Mouse (Mus musculus) retina, adult 2 months (tissue): ENCODE results near the gene Nrxn2.

ENCODE experiments used
- DNase-seq: peaks from one replicate; pipeline ENCODE4 v3.0.0-alpha.2; 2012; ENCODE audit warnings: low read depth, low spot score

The Nrxn2 gene

DNA sequence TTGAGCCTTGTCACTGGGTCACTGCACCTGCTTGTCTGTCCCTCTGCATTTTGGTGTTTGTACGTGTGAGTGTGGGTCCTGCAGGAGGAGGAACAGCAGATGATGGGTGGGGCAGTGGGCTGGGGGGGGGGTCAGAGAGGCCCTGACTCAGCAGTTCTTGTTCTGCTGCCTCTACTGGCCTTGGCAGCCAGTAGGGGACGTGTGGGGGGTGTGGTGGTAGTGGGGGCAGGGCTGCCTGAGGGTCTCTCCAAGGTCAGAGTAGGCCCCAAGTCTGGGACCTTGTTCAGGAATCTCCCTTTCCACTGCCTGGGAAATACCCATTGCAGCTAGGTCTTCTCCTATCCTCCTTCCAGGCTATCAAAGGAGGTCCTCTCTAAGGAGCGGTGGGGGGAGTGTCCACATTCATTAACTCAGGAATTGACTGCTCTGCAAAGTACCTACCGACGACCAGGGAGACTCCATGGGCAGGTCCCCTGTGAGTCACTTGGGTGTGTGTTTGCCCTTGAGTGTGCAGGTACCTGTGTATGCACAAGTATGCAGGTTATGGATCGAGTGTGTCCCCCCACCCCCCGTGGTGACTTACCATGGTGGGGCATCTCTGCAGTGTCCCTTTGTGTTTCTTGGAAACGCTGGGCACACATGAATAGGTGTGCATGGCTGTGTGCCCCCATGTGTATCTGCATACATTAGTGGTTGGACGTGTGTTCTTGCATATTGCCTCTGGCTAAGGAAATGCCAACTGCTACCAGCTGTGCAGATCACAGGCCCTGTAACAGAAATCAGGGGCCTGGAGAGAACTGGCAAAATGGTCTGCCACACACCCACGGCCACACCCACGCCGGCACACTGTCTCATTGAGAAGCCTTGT is 1.4 kb upstream of the Nrxn2 start:
- no peak for DNase-seq

DNA sequence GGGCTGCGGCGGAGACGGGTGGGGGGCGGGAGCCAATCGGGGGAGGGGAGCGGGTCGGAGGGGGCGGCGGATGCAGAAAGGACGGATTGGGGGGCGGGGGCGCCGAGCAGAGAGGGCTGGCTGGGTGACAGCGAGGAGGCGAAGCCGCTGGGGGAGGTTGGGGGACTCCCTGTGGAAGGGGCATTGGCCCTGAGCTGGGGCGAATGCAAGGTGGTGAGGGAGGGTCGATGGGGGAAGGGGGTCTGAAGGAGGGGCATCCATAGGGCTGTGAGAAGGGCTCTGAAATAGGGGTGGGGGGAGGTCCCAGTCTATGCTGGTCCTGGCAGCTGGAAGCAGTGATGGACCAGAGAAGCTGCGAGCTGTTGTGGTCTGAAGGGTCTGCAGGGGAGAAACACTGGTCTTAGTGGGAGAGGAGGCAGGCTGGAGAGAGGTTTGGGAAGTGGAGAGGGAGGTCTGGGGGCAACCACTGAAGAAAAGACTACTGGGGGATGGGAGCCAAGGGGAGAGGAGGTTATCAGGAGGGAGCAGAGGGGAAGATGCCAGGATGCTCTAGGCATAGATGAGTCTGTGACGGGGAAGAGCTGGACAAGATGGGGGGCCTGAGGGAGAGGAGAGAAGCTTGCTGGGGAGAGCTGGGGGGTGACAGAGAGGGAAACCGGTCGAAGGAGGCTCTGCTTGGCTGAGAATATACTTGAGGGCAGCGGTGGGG is 607 bp downstream of the Nrxn2 start:
- DNase-seq = no peak

DNA sequence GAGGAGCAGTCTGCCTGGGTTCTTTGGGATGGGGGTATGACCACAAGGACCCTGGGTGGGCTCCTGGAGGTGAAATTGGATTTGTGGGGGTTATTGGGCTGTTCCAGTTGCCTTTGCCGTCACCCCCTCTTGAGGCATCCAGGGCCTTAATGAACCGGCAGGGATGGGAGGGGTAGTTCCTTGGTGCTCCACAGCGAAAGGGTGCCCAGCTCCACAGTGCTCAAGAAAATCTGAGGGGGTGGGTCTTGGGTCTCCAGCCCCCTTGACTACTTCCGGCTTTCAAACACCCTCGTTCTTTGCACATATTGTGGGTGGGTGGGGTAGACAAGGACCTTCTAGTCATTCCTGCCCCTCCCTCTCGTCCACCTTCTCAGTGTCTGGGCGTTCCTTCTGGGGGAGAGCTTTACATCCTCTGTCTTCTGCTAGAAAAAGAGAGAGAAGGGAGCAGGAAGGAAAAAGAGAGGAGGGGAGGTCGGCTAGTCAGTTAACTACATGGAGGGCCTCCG is 1.3 kb downstream of the Nrxn2 start:
- DNase-seq = no peak

DNA sequence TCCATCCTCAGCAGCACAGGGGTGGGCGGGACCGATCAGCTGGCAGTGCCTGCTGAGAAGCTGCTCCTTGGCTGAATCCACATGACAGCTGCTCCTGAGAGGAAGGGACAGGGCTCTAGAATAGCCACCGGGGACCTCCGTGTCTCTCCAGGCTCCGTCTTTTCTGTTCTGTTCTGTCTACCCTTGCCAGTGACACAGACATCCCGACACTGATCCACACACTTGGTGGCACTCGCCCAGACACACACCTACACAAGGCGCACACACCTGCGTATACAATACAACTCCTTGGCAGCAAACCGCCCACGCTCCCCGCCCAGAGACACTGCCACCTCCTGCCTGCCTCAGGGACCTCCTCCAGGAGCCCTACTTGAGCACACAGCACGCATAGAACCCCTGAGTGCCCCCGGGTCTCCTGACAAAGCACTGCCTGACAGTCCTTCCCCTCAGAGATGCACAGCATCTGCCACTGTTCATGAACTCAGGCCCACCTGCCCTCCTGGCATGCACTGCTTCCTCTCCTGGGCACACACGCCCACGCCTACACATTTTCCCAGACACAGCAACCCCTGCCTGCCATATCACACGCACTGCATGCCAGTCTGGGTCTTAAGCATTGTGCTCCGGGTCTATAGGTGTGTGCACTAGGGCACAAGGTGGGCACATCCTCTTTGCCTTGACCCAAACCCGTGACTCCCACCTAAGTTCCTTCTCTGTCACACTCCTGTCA is 2.1 kb downstream of the Nrxn2 start:
- DNase-seq = no peak

DNA sequence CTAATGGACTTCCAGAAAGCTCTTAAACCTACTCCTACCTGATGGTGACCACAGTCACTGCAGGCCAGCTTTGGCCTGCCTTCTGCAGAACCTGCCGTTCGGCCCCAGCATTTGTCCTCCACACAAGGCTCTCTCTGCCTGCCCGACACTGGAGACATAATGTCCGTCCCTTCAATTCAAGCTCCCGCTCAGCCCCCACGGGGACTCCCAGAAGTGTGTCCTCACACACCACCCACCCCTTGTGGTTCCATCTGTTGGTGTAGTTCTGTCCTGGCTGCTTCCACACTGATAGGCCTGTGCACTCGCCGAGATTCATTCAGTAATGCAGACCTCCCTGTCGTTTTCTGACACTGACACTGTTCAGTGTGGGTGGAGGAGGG is 2.7 kb downstream of the Nrxn2 start:
- no peak for DNase-seq

DNA sequence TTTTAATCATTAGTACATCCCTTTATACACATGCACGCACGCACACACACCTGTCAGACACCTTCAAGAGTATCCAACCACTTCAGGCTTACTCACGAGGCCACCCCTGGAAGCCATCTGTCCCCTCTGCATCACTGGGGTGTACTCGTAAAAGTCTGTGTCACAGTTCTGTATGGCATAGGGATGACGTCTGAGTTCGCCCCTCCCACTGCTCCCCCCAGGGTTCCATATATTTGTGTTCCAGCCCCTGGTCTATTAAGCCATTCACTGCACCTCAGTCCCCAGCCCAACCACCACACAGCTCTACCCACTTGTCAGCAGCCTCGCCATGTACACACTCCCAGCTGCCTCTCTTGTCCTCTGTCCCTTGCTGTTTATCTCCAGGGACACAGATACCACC is 3.5 kb downstream of the Nrxn2 start:
- no peak for DNase-seq

DNA sequence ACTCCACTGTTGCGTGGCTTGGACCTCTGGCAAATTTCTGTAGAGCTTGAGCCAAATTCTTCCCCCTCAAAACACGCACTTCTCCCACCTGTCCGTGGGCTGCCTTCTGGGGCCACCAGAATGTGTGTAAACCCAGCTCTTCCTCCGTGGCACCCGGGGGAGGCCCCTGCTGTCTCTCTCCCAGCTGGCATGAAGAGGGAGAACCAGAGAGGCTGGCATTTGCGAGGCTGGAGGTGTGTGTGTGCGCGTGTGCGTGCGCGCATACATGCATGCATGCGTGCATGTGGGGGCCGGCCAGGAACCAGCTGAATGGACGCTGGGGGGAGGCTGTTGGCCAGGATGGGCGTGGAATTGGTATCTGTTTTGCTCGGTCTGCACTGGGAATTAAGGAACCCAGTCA is 4.7 kb downstream of the Nrxn2 start:
- DNase-seq = no peak

DNA sequence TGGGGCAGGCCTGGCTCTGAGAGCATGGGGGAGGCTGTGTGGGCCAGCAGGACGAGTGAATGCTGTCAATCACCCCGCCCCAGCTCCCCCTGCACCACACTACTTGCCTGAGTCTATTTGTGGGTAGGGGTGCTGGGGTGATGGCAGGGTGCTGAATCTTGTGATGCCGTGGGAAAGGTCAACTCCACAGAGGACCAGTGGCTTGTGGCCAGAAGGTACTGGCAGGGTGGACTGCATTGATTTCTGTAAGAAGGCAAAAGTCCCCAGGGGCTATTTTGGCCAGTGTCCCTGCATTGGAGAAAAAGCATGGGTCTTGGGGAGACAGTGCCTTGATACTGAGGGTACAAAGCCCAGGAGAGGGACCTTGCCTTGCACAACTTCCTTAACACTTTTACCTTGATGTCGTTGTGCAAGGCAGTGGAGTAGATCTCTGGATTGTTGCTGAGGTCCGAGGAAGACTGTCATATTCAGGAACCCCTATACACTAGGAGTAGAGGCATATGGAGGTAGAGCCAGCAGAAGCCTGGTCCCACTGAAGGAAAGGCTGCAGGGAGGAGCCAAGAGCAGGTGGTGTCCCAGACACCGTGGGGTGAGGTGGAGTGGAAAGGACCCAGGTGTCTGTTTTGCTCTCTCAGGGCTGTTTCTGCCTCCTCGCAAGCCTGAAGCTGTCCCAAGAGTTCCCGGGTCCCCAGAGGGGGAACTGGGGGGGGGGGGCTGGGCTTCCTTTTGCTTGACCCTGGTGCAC is 5.8 kb downstream of the Nrxn2 start:
- DNase-seq = no peak

DNA sequence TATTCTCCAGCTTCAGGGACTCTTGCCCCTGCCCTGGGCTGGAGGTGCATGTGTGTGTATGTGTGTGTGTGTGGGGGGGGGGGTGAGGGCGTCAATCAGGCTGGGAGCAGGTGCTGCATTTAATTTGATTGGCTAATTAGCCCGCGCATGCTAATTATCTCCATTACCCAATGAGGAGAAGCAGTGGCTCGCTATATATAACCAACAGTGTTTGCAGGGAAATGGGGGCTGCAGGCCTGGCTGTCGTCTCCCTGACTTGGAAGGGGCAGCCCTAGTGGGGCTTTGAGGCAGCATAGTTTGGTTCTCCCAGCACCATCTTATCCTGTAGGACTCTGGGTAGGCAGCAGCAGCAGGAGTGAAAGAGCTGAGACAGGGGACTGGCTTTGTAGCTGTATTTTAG is 7.1 kb downstream of the Nrxn2 start:
- DNase-seq = no peak

DNA sequence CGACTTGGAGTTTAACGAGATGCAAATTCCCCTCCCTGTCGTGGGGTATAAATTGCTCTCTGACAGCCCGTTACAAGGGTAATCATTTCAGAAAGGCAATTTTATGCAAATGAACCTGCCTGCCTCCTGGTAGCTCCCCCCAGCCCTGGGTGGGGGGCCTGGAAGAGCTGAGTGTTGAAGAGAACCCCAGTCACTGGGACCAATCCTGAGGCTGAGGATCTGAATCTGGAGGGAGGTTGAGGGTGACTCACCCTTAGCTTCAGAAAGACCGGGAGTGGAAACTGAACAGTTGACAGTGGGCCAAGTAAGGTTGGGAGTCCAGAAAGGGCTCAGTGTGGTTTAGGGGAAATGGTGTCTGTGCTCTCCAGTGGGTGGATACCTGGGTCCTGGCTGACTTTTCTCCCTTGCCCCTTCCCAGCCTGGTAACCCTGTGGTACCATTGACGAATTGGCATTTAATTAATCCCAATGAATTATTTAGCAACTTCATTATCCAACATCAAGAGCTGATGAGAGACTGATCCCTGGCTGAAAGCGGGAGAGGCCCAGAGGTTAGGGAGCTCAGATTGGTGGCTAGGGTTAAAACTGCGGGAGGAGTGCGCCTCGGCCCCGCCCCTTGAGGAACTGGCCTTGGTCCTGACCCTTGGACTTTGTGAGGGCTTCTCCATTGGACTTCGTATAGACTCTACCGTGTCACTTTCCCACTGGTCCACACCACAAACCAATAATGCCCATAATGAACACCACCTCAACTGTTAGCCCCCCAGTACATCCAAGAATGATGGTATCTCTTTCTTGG is 8.4 kb downstream of the Nrxn2 start:
- DNase-seq = no peak

DNA sequence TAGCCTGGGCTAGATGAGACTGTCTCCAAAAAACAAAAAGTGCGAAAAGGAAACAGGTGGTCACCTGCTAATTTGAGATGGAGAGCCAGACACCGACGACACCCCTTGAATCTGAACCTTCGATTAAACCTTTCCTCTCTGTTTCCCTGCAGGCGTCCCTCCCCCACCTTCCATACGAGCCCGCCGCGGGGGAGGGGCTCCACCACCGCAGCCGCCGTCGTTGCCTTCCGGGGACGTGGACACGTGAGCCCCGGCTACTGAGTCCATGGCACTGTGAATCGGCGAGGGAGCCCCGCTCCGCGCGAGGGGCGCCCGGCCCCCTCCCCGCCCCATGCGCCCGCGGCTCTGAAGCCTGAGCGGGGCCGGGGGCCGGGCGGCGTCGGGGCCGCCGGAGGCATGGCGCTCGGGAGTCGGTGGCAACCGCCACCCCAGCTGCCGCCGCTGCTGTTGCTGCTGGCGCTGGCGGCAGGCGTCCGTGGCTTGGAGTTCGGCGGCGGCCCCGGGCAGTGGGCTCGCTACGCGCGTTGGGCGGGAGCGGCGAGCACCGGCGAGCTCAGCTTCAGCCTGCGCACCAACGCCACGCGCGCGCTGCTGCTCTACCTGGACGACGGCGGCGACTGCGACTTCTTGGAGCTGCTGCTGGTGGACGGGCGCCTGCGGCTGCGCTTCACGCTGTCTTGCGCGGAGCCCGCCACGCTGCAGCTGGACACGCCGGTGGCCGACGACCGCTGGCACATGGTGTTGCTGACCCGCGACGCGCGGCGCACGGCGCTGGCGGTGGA is 9.3 kb downstream of the Nrxn2 start:
- no peak for DNase-seq

DNA sequence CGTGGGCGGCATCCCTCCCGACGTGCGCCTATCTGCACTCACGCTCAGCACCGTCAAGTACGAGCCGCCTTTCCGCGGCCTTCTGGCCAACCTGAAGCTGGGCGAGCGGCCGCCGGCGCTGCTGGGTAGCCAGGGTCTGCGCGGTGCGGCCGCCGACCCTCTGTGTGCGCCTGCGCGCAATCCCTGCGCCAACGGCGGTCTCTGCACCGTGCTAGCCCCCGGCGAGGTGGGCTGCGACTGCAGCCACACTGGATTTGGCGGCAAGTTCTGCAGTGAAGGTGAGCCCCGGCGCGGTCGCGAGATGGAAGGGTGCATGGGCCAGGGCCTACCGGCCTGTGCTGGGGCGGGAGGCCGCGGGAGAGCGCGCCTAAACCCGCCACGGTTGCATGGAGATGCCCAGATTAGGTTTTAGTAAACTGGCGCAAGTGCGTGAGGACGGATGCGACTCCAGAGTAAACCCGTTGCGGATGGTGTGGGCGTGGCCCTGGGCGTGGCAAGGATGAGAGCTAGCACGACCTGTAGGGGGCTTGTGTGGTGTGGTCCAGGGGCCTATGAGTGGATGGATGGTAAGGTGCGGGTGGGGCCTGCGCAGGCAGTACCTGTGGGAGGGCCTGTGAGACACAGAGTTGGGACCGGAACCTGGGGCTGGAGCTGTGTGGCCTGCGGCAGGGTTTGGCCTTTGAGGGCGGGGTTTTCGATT is 10.1 kb downstream of the Nrxn2 start:
- DNase-seq = no peak

DNA sequence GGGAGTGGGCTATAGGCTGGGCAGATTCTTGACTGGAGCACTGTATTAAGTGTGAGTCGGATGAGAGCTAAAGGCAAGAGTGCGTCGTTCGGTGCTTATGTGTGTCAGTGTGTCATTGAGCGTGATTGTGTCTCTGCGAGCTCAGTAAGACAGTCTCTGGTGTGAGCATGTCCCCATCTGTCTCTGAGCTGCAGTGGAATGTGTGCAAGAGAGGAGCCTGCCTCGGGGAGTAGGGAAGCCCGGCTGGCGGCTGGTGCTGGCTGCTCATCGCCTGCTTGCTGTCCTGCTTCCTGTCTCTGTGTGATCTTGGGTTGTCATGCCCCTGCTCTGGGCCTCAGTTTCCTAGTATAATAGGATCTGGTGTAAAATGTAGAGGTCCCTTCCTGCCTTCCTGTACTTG is 24.5 kb downstream of the Nrxn2 start:
- DNase-seq = no peak

DNA sequence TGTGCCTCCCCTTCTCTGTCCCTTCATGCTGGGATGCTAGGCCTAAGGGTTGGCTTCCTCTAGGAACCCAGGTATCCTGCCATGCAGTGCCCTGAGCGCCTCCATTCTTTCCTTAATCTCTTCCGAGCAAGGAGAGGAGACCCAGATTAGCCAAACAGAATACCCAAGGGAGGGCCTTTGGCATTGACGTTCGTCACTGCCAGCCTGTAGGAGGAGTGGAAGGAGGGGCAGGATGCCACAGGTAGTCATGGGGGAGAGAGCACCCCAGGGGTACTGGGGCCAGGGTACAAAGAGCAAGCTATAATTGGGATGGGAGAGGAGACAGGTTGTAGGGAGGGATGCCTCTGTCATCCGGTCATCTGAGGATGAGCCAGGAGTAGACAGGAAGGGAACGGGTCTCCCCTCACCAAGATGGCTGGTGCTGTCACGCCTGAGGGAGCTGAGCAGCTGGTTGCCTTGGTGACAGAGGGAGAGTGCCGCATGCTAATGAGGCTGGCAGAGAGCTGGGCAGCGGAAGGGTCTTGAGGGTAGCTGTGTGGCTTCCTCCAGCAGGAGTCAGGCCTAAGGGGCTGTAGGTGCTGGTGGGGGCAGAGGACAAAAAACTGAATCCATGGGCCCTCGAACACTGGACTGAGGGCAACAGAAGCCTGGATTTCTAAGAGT is 27.4 kb downstream of the Nrxn2 start:
- DNase-seq = no peak

DNA sequence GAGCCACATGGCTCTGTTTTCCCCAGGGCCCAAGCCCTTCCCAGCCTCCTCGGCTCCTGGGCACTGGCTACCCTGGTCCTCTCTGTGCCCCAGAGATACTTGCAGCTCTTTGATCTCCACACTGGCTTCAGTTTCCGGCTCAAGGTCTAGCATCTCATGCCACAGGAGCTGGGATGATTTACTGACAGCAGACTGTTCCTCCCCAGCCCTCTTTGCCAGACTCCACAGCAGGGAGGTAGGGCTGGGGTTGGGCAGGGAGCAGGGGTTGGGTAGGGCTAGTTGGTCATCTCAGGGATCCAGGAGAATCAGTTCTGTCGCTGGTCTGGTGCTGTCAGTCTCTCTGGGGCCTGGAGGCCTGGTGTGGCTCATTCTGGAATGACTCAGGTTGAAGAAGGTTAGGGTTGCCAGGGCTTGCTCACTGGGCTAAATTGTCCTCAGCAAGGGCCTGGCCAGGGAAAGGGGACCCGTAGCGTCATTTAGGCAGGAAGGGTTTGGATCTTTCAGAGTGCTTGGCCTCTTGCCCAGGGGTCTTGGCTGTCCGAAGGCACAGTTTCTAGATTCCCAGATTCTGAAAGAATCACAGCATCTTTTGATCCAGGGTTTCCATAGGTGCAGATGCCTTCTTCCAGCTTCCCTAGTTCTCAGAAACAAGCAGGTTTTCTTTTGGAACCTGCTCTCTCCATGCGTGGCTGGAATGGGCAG is 28.4 kb downstream of the Nrxn2 start:
- no peak for DNase-seq

DNA sequence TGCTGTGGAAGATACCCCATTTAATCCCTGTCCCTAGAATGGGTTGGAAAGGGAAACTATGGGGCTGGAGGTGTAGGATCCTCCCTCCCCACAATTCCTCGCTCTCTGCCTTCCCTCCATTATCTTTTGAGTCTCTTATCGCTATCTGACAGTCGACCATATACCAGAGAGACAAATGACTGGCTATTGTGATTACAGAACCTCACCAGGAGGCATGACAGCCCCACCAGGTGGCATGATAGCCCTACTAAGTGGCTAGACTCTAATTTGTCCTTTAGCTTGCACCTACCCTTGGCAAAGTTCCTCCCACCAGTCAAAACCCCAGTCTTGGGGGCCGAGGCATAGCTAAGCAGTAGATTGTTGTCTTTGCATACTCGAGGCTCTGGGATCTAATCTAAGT is 30.2 kb downstream of the Nrxn2 start:
- no peak for DNase-seq

DNA sequence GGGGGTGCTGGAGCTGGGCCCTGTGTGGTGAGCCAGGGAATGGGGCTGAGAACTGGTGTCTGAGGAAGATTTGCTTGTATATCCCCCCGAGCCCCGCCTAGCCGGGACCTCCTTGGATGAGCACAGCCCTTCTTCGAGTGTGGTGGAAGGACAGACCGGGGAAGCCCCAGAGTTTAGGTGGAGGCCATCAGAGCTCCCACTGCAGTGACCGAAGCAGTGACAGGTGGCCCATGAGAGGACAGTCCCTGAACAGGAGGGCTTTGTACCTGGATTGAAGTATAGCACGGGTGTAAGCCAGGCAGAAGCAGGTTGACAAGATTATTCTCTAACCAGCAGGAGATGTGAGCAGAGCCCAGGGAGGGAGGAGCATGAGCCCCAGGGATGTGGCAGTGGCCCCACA is 31.3 kb downstream of the Nrxn2 start:
- DNase-seq = no peak

DNA sequence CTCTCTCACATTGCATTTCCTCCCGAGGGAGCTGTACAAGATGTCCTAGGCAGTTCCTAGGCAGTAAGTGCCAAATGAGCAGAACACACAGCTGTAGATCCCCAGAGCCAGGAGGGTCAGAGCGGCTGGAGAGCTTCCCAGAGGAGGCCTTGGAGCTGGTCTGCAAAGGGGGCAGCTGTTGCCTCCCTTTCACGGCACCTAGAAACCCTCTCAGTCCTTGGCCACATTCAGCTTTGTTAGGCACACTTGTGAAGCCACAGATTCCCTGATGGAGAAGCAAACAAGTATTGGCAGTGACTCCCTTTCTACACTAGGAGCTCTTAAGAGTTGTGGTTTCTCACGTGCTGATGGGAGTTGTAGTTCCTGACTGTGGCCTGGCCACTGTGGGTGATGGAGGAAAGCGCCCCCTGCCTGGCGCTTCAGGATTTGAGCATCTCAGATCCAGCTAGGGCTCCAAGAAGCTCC is 33.5 kb downstream of the Nrxn2 start:
- DNase-seq = peak; percentile 67
